Mouse (Mus musculus): ENCODE results near the gene Zfyve27. TPM values are rescaled to one million over a fixed set of nuclear protein-coding genes. Genes with fewer than 3 reads are reported as not detected.

Zfyve27 gene
- total and polyA plus RNA-seq, 2 experiments = 11.1 to 22.0 TPM

DNA sequence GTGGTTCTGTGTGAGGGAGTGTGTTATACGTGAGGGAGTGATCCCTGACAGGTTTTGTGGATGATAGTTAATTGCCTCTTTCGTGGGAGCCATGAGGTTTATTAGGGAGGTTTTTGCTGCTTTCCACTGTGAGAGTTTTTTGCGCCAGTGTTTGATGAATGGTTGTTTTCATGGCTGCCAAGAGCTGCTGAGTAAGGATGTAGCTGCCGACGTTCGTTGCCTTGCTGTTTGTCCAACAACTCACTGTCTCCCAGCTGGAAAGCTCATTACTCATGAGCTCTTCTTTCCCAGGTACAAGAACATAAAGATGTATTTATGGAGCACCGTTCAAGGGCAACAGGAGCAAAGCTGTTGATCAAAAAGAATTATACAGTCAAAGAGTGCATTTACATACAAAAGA, 437 bp downstream of the Zfyve27 start:
- Histone ChIP-seq H3K79me2 (ENCODE audit: control insufficient read depth, insufficient read depth, low read length) (no peaks in the 10 kb centered on the region), H3K36me3 (ENCODE audit: control insufficient read depth, insufficient read depth, low read length) (no peaks in the 10 kb centered on the region), H3K4me1 (ENCODE audit: control insufficient read depth, insufficient read depth, low read length) (no peaks in the 10 kb centered on the region), H3K27ac (replicated peaks; ENCODE audit: insufficient read depth, low read depth, low read length) (no peak overlapping the region), H3K4me3 (ENCODE audit: insufficient read depth, low read depth, low read length) (no peak overlapping the region), H3K9ac (ENCODE audit: low read depth, low read length) (no peak overlapping the region), H3K27me3 (ENCODE audit: control insufficient read depth, insufficient read depth, low read length) (no peaks in the 10 kb centered on the region)
- TF ChIP-seq POLR2A (IDR thresholded peaks at IDR 0.05; ENCODE audit: extremely low read depth, insufficient read depth, low read length) (no peak), CTCF (IDR thresholded peaks at IDR 0.05; ENCODE audit: low read depth, low read length) (no peak)
- 65% methylated on average over 7 of the region's 7 CpGs for WGBS
- no peak for DNase-seq (ENCODE audit: extremely low read depth, low read depth, low spot score)

DNA sequence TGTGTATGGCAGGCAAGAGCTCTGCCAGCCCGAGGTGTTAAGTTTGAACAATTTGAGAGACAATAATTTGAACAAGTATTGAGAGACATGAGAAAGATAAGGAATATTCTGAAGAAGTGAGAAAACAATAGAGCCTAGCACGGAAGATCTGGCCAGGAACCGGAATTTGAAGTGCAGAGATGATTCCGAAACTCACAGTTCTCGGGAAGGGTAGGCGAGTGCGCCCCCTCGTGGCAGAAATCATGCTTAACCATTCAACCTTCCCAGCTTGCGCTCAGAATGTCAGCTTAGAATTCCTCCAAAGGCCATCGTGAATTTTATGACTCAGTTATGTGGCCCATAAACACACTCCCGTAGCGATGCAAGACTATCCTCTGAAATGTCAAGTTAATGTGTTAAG, 2.4 kb downstream of the Zfyve27 start:
- Histone ChIP-seq H3K4me3 (ENCODE audit: insufficient read depth, low read depth, low read length) (no peak overlapping the region), H3K27me3 (ENCODE audit: control insufficient read depth, insufficient read depth, low read length) (no peaks in the 10 kb centered on the region), H3K9ac (ENCODE audit: low read depth, low read length) (no peak overlapping the region), H3K4me1 (ENCODE audit: control insufficient read depth, insufficient read depth, low read length) (peaks cover under 1% of the 10 kb centered on the region), H3K36me3 (ENCODE audit: control insufficient read depth, insufficient read depth, low read length) (no peaks in the 10 kb centered on the region), H3K27ac (replicated peaks; ENCODE audit: insufficient read depth, low read depth, low read length) (no peak overlapping the region), H3K79me2 (ENCODE audit: control insufficient read depth, insufficient read depth, low read length) (peaks cover 7% of the 10 kb centered on the region)
- TF ChIP-seq CTCF (IDR thresholded peaks at IDR 0.05; ENCODE audit: low read depth, low read length) (peak; percentile 92), POLR2A (IDR thresholded peaks at IDR 0.05; ENCODE audit: extremely low read depth, insufficient read depth, low read length) (no peak)
- WGBS = 4% methylated on average over 12 of the region's 12 CpGs
- peak; percentile 59 for DNase-seq (ENCODE audit: extremely low read depth, low read depth, low spot score)

DNA sequence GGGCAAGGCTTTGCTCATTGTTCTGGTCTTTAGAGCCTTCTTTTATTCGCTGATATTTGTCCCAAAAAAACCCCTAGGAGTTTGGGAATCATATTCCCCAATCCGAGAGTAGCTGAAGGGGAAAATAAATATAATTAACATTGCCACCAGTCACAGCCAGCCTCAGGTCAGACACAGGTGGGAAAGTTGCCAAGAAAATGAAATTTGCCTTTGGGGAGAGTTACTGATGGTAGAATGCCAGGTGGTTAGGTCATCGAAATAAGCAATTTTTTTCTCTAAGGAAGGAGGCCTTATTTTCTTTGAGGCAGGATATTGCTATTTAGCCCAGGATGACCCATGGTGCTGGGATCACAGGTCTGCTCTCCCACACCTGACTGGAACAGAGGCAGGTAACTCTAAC, 3.0 kb downstream of the Zfyve27 start:
- Histone ChIP-seq H3K27me3 (ENCODE audit: control insufficient read depth, insufficient read depth, low read length) (no peaks in the 10 kb centered on the region), H3K79me2 (ENCODE audit: control insufficient read depth, insufficient read depth, low read length) (peaks cover 13% of the 10 kb centered on the region), H3K27ac (replicated peaks; ENCODE audit: insufficient read depth, low read depth, low read length) (no peak overlapping the region), H3K36me3 (ENCODE audit: control insufficient read depth, insufficient read depth, low read length) (no peaks in the 10 kb centered on the region), H3K4me1 (ENCODE audit: control insufficient read depth, insufficient read depth, low read length) (peaks cover 7% of the 10 kb centered on the region), H3K9ac (ENCODE audit: low read depth, low read length) (no peak overlapping the region), H3K4me3 (ENCODE audit: insufficient read depth, low read depth, low read length) (no peak overlapping the region)
- WGBS = 29% methylated on average over 3 of the region's 3 CpGs
- TF ChIP-seq POLR2A (IDR thresholded peaks at IDR 0.05; ENCODE audit: extremely low read depth, insufficient read depth, low read length) = no peak
- TF ChIP-seq CTCF (IDR thresholded peaks at IDR 0.05; ENCODE audit: low read depth, low read length) = no peak
- peak; percentile 33 for DNase-seq (ENCODE audit: extremely low read depth, low read depth, low spot score)

DNA sequence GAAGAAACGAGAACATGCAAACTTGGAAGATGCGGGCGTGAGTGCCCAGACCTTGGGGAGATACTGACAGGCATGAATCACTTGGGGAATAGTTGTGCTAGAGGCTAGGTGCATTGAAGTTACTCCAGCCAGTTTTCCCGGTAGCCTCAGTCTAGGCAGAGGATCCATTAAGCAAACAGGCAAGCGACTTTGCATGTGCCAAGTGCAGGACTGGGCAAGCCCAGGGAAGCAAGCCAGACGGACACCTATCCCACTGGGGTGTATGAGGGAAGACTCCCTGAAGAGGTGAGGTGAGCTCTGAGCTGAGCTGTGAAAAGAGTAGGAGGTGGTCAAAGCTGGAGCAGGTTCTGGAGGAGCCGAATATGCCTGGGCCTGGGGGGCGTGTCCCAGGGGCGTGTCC, 3.7 kb downstream of the Zfyve27 start:
- no peak for DNase-seq (ENCODE audit: extremely low read depth, low read depth, low spot score)
- no peak overlapping the region for H3K9ac ChIP-seq (ENCODE audit: low read depth, low read length)
- TF ChIP-seq POLR2A (IDR thresholded peaks at IDR 0.05; ENCODE audit: extremely low read depth, insufficient read depth, low read length) (no peak), CTCF (IDR thresholded peaks at IDR 0.05; ENCODE audit: low read depth, low read length) (no peak)
- H3K36me3 ChIP-seq (ENCODE audit: control insufficient read depth, insufficient read depth, low read length) = no peaks in the 10 kb centered on the region
- H3K27ac ChIP-seq (replicated peaks; ENCODE audit: insufficient read depth, low read depth, low read length) = no peak overlapping the region
- H3K79me2 ChIP-seq (ENCODE audit: control insufficient read depth, insufficient read depth, low read length) = peaks cover 13% of the 10 kb centered on the region
- H3K27me3 ChIP-seq (ENCODE audit: control insufficient read depth, insufficient read depth, low read length) = no peaks in the 10 kb centered on the region
- H3K4me3 ChIP-seq (ENCODE audit: insufficient read depth, low read depth, low read length) = no peak overlapping the region
- 60% methylated on average over 9 of the region's 9 CpGs for WGBS
- H3K4me1 ChIP-seq (ENCODE audit: control insufficient read depth, insufficient read depth, low read length) = peaks cover 7% of the 10 kb centered on the region

DNA sequence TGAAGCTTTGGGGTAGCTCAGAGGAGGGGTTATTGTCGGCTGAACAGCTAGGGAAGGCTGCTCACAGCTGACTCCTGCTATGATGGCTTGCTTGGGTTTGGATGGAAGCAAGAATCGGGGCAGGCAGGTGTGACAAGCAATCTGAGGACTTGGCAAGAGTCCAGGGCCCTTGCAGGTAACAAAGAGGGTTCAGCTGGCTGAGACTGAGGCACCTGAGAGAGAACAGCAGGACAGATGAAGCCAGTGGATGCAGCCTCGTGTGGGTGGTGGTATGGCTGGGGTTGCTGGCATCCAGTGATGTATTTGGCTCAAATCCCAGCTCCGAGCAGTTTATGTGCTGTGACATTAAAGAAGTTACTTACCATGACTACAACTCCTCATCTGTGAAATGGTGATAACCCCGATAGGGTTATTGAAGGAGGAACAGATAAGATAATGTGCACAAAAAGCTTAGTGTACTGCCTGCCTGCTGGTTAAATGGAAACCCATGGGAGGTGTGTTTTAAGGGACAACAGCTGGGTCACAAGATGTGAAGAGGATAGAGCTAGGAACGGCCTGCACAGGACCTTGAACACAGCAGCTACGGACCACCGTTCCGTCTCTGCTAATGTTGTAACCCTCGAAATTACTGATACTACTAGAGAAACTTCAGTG, 5.7 kb downstream of the Zfyve27 start:
- Histone ChIP-seq H3K27me3 (ENCODE audit: control insufficient read depth, insufficient read depth, low read length) (no peaks in the 10 kb centered on the region), H3K4me1 (ENCODE audit: control insufficient read depth, insufficient read depth, low read length) (peaks cover 7% of the 10 kb centered on the region), H3K27ac (replicated peaks; ENCODE audit: insufficient read depth, low read depth, low read length) (no peak overlapping the region), H3K9ac (ENCODE audit: low read depth, low read length) (no peak overlapping the region), H3K79me2 (ENCODE audit: control insufficient read depth, insufficient read depth, low read length) (peaks cover 15% of the 10 kb centered on the region), H3K4me3 (ENCODE audit: insufficient read depth, low read depth, low read length) (no peak overlapping the region), H3K36me3 (ENCODE audit: control insufficient read depth, insufficient read depth, low read length) (no peaks in the 10 kb centered on the region)
- DNase-seq (ENCODE audit: extremely low read depth, low read depth, low spot score) = no peak
- no peak for TF ChIP-seq POLR2A (IDR thresholded peaks at IDR 0.05; ENCODE audit: extremely low read depth, insufficient read depth, low read length)
- TF ChIP-seq CTCF (IDR thresholded peaks at IDR 0.05; ENCODE audit: low read depth, low read length) = no peak
- WGBS = 62% methylated on average over 10 of the region's 10 CpGs
